Mouse (Mus musculus) gastrocnemius, postnatal 36 days (tissue): ENCODE measurements around the gene Zfp282. TPM values are rescaled to one million over a fixed set of nuclear protein-coding genes. Genes with fewer than 3 reads are reported as not detected.

Experiments used
- DNase-seq, 2 experiments: peaks; one replicate each; pipeline ENCODE4 v3.0.0; 2022
- intact Hi-C: fragments of 180-260 bp; cut with DNase I; formaldehyde crosslinking; loops from one replicate; pipeline ENCODE4 v1.15.1; 2025
- total RNA-seq, 2 experiments: library from RNA; stranded (reverse); gene quantifications; 2 replicates each; pipeline ENCODE4 v1.2.3; 2021

Zfp282 gene
- total RNA-seq, 2 experiments from 2014 or later = 5.9 to 6.4 TPM

DNA sequence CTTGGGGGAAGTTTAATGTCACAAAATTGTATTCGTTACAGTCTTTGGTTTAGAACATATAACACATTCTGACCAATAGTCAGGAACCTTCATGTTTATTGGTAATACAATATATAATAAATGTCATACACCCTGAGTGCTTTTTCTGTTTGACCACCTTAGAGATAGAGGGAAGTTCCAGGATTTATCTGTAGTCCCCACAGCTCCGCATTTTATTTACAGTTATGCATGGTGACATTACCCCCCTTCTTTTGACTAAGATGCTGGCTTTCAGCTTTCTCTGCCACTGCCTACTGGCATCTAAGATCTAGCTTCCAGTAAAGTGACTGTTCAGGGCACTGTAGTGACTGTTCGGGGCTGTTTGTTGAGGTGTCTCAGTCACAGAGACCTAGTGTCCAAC lies 77.4 kb downstream of the Zfp282 start:
- intact Hi-C loops = no loop called here
- no peak for DNase-seq

DNA sequence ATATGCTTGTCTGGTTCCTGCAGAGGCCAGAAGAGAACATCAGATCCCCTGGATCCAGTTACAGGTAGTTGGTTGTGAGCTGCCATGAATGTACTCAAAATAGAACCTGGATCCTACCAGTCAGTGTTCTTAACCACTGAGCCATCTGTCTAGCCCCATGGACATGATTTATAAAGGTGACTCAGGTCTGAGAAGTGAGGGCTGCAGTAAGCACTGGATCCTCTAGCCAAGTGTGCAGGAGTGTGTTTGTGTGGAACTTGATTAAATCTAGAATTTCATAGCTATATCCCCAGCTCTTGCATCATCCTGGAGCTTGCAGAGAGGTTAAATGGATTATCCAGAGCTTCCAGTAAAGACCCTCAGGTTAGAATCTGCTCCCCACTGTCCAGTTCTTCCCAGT lies 80.8 kb downstream of the Zfp282 start:
- intact Hi-C loops = no loop called here
- DNase-seq = no peak

Other genes starting within 250 kb of the Zfp282 start
- 10 to 100 TPM; 12.4 to 14.2 TPM for gene Pdia4, start 63.8 kb upstream of the Zfp282 start, total RNA-seq
- under 1 TPM; 0.27 to 0.69 TPM for gene Zfp786, start 46.3 kb upstream of the Zfp282 start, total RNA-seq
- gene Zfp398, start 41.5 kb upstream of the Zfp282 start, total RNA-seq = 1 to 10 TPM; 4.0 to 6.2 TPM
- gene Zfp212, start 43.3 kb downstream of the Zfp282 start, total RNA-seq = 1 to 10 TPM; 7.8 to 8.5 TPM
- 1 to 10 TPM; 4.3 to 8.9 TPM for gene Zfp956, start 76.2 kb downstream of the Zfp282 start, total RNA-seq
- 10 to 100 TPM; 14.4 to 16.3 TPM for gene Zfp777, start 171.7 kb downstream of the Zfp282 start, total RNA-seq
- 10 to 100 TPM in 1 of 2 experiments, 1 to 10 TPM in 1; 7.1 to 10.4 TPM for gene Zfp746, start 209.4 kb downstream of the Zfp282 start, total RNA-seq